Mouse (Mus musculus) ES-Bruce4 (cell line): ENCODE data around the gene Slco2a1.

Experiments used
- CTCF ChIP-seq: IDR thresholded peaks from one replicate; pipeline ENCODE4 v1.8.1; 2011; ENCODE audit warnings: low read depth, low read length
- EP300 ChIP-seq: IDR thresholded peaks from 2 replicates; pipeline ENCODE4 v1.6.1; 2011; ENCODE audit warnings: low read depth, low read length; ENCODE audit not compliant: insufficient read depth
- POLR2A ChIP-seq: IDR thresholded peaks from one replicate; pipeline ENCODE4 v1.8.1; 2011; ENCODE audit warnings: low read length; ENCODE audit not compliant: insufficient read depth

- TF ChIP-seq CTCF (no peak), EP300 (no peak), POLR2A (no peak)
Observed at GRCm38 (mm10) chr9:103007699-103008078, 19.2 kb downstream of the Slco2a1 start.
